Mouse (Mus musculus) hindbrain, embryonic 12.5 days (tissue): Measurements from ENCODE around the gene Zbtb20. TPM values are rescaled to one million over a fixed set of nuclear protein-coding genes. Genes with fewer than 3 reads are reported as not detected.

Source experiments
- ATAC-seq: fragments of 200-750 bp; cut with Nextera tagmentation; 2 replicates; pipeline ENCODE4 v1.8.0; 2017; ENCODE audit warnings: moderate TSS enrichment; ENCODE audit not compliant: low FRiP score
- H3K27ac ChIP-seq: fragments of 300-500 bp; sonication (generic); 2 replicates; pipeline ENCODE4 v1.5.1; 2016; ENCODE audit warnings: mild to moderate bottlenecking
- H3K27me3 ChIP-seq: fragments of 300-500 bp; sonication (generic); 2 replicates; pipeline ENCODE4 v1.6.1; 2016; ENCODE audit warnings: mild to moderate bottlenecking
- H3K36me3 ChIP-seq: fragments of 300-500 bp; sonication (generic); 2 replicates; pipeline ENCODE4 v1.6.1; 2016; ENCODE audit warnings: mild to moderate bottlenecking
- H3K4me1 ChIP-seq: fragments of 300-500 bp; sonication (generic); 2 replicates; pipeline ENCODE4 v1.6.1; 2016
- H3K4me2 ChIP-seq: fragments of 300-500 bp; sonication (generic); replicated peaks from 2 replicates; pipeline ENCODE4 v1.6.1; 2016; ENCODE audit warnings: mild to moderate bottlenecking
- H3K4me3 ChIP-seq: fragments of 300-500 bp; sonication (generic); 2 replicates; pipeline ENCODE4 v1.5.1; 2016; ENCODE audit warnings: mild to moderate bottlenecking
- H3K9ac ChIP-seq: fragments of 300-500 bp; sonication (generic); 2 replicates; pipeline ENCODE4 v1.6.1; 2016; ENCODE audit warnings: mild to moderate bottlenecking, moderate library complexity
- H3K9me3 ChIP-seq: fragments of 300-500 bp; sonication (generic); replicated peaks from 2 replicates; pipeline ENCODE4 v1.6.1; 2016; ENCODE audit warnings: mild to moderate bottlenecking
- WGBS: fragments of 180-500 bp; shearing (Covaris S2); methylation state at CpG from one replicate; pipeline ENCODE4 v1.1.7; 2016; 5-methylcytosine and 5-hydroxymethylcytosine counted together
- polyA plus RNA-seq: library from polyadenylated mRNA; unstranded; fragments of >200 nt; fragmentation: Nextera tagmentation; extraction: Ambion mirVana; gene quantifications from 2 replicates; pipeline ENCODE4 v1.2.1, GENCODE M21; 2016

Gene Zbtb20
- polyA plus RNA-seq, 1 experiment from 2014 or later: 64.6 TPM

DNA sequence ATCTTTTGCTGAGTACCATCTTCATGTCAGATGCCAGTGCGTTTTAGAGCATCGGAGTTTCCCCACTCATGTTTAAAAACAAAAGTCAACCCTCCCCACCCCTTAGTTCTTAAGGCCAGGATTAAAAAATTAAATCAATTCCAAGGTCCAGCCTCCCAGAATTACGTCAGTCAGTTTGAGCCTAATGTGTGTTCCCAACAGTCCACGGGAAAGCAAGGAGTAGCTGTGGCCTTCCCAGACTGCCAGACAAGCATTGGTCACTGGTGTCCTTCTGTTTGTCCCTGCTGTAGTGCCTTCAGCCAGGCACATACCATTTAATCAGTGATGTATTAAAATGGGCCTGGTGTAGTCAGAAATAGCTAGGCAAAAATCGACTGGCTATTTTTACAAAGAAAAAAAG lies 673.1 kb downstream of the Zbtb20 start:
- Histone ChIP-seq H3K4me2 (no peak overlapping the region), H3K27me3 (no peaks in the 10 kb centered on the region), H3K36me3 (no peaks in the 10 kb centered on the region), H3K9me3 (no peaks in the 10 kb centered on the region), H3K4me1 (peaks cover 33% of the 10 kb centered on the region), H3K4me3 (no peak overlapping the region), H3K9ac (no peak overlapping the region), H3K27ac (0 out of 2 replicates have a peak overlapping the region, but pooled peaks have one; percentile 23)
- WGBS: 70% methylated on average over 5 of the region's 5 CpGs
- no peak for ATAC-seq

DNA sequence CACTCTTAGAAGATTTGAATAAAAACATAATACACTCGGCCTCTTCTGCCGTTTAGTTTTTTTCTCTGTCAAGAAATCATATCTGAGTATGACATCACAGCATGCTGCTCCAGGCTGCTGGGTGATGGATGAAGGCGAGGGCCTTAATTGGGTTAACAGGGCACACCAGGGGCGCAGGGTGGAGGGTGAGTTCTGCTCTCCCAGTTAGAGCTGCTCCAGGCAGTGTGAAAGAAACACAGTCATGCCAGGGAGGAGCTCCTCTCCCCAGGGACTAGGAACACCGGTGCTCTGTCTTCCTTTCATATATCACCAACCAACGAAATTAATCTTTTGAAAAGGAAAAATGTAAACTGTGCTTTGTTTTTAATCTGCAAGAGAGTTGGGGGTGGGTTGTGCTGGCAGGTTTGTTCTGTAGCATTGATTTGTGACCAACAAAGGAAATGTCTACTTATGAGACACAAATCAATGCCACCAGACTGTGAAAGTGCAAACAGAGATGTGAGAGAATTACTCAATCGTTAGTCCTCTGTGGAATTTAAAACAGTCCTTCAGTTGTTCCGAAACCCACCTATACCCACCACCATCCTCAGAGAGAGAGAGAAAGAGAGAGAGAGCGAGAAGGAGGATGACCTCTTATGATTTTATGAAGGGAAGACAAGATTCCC lies 673.9 kb downstream of the Zbtb20 start:
- H3K27ac ChIP-seq: peak overlapping the region; percentile 53

DNA sequence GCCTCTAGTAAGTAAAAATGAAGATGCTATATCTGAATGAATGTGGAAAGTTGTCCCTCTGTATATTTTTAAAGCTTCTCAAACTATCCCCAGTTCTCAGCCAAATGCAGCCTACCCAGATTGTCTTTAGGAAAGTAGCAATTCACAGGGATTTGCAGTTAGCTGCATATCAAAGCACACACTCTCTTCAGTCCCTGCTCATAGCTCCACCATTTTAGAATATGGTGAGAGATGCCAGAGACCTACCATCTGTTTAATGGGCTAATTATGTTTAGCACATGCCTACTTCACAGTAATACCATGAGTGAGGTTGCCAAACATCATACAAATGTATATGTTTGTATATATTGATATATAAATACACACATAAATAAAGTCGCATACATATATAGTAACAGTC lies 676.8 kb downstream of the Zbtb20 start:
- H3K4me3 ChIP-seq: no peak overlapping the region
- H3K9ac ChIP-seq: no peak overlapping the region
- no peaks in the 10 kb centered on the region for H3K27me3 ChIP-seq
- H3K4me2 ChIP-seq: no peak overlapping the region
- ATAC-seq: no peak
- H3K4me1 ChIP-seq: peaks cover 24% of the 10 kb centered on the region
- no peaks in the 10 kb centered on the region for H3K36me3 ChIP-seq
- H3K27ac ChIP-seq: no peak overlapping the region
- no peaks in the 10 kb centered on the region for H3K9me3 ChIP-seq
- 92% methylated on average over 1 of the region's 1 CpGs for WGBS

More for the DNA sequence above, 673.9 kb downstream of the Zbtb20 start:
- WGBS: 49% methylated on average over 9 of the region's 9 CpGs
- no peaks in the 10 kb centered on the region for H3K9me3 ChIP-seq
- peaks cover 33% of the 10 kb centered on the region for H3K4me1 ChIP-seq
- no peaks in the 10 kb centered on the region for H3K27me3 ChIP-seq
- H3K9ac ChIP-seq: no peak overlapping the region
- no peak overlapping the region for H3K4me2 ChIP-seq
- H3K4me3 ChIP-seq: no peak overlapping the region
- H3K36me3 ChIP-seq: no peaks in the 10 kb centered on the region
- ATAC-seq: peak; percentile 77; the same call in 1 of the 2 replicates

- H3K36me3 ChIP-seq: no peaks in the 10 kb centered on the region
- H3K4me1 ChIP-seq: peaks cover 5% of the 10 kb centered on the region; the same call in 1 of the 2 replicates
- 0 out of 2 replicates have a peak, but pooled peaks have one; percentile 26 for ATAC-seq
- no peaks in the 10 kb centered on the region for H3K9me3 ChIP-seq
- 46% methylated on average over 5 of the region's 5 CpGs for WGBS
- no peaks in the 10 kb centered on the region for H3K27me3 ChIP-seq
- no peak overlapping the region for H3K4me3 ChIP-seq
- no peak overlapping the region for H3K9ac ChIP-seq
- peak overlapping the region; percentile 62 for H3K27ac ChIP-seq
- no peak overlapping the region for H3K4me2 ChIP-seq
Observed at GRCm38 (mm10) chr16:43557385-43557784, 681.7 kb downstream of the Zbtb20 start.

DNA sequence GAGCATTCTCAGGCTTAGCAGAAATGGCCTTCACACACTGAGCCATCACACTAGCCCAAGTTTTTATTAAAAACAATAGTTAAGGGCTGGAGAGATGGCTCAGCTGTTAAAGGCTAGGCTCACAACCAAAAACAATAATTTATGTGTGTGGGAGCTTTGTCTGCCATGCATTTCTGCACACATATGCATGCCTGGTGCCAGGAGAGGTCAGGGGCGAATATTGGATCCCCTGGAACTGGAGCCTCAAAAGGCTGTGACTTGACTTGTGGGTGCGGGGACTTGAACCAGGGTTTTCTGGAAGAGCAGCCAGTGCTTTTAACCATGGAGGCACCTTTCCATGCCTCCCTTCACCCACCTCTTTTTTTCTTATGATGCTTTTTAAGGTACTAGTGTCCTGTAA lies 685.6 kb downstream of the Zbtb20 start:
- Histone ChIP-seq H3K27me3 (no peaks in the 10 kb centered on the region), H3K4me2 (no peak overlapping the region), H3K4me3 (no peak overlapping the region), H3K9ac (no peak overlapping the region), H3K9me3 (no peaks in the 10 kb centered on the region), H3K36me3 (no peaks in the 10 kb centered on the region), H3K4me1 (peaks cover 5% of the 10 kb centered on the region; the same call in 1 of the 2 replicates), H3K27ac (no peak overlapping the region)
- WGBS: 93% methylated on average over 2 of the region's 2 CpGs
- no peak for ATAC-seq

DNA sequence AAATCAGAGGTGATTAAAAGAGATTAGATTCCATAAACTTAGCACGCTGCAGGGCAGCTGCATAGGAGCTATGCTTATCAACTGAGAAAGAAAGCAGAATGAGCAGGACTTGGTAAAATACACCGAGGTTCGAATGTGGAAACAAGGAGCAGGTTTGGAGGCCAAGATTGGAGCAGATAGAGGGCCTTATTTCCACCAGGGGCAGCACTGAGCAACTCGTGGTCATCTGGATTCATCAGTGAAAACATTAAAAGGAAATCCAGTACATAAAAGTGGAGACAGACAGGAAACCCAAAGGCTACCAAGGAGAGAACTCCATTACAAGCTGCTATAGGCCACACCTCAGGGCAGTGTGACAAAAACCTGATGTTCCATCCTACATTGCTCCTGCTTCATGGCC lies 686.3 kb downstream of the Zbtb20 start:
- H3K4me3 ChIP-seq: no peak overlapping the region
- ATAC-seq: no peak
- no peaks in the 10 kb centered on the region for H3K36me3 ChIP-seq
- 87% methylated on average over 4 of the region's 4 CpGs for WGBS
- peaks cover 5% of the 10 kb centered on the region; the same call in 1 of the 2 replicates for H3K4me1 ChIP-seq
- H3K4me2 ChIP-seq: no peak overlapping the region
- H3K27ac ChIP-seq: no peak overlapping the region
- H3K9me3 ChIP-seq: no peaks in the 10 kb centered on the region
- no peaks in the 10 kb centered on the region for H3K27me3 ChIP-seq
- no peak overlapping the region for H3K9ac ChIP-seq

- H3K4me3 ChIP-seq: no peak overlapping the region
- 83% methylated on average over 4 of the region's 4 CpGs for WGBS
- no peaks in the 10 kb centered on the region for H3K27me3 ChIP-seq
Observed at GRCm38 (mm10) chr16:43565872-43566271, 690.2 kb downstream of the Zbtb20 start.

GRCm38 (mm10) chr16:43566511-43566910 lies 690.8 kb downstream of the Zbtb20 start:
- Histone ChIP-seq H3K27ac (no peak overlapping the region), H3K36me3 (peaks cover 4% of the 10 kb centered on the region; the same call in 1 of the 2 replicates)
- ATAC-seq: no peak

More at GRCm38 (mm10) chr16:43565872-43566271, 690.2 kb downstream of the Zbtb20 start:
- Histone ChIP-seq H3K9me3 (no peaks in the 10 kb centered on the region), H3K27ac (no peak overlapping the region), H3K4me2 (no peak overlapping the region), H3K9ac (no peak overlapping the region), H3K4me1 (no peaks in the 10 kb centered on the region), H3K36me3 (no peaks in the 10 kb centered on the region)
- no peak for ATAC-seq

DNA sequence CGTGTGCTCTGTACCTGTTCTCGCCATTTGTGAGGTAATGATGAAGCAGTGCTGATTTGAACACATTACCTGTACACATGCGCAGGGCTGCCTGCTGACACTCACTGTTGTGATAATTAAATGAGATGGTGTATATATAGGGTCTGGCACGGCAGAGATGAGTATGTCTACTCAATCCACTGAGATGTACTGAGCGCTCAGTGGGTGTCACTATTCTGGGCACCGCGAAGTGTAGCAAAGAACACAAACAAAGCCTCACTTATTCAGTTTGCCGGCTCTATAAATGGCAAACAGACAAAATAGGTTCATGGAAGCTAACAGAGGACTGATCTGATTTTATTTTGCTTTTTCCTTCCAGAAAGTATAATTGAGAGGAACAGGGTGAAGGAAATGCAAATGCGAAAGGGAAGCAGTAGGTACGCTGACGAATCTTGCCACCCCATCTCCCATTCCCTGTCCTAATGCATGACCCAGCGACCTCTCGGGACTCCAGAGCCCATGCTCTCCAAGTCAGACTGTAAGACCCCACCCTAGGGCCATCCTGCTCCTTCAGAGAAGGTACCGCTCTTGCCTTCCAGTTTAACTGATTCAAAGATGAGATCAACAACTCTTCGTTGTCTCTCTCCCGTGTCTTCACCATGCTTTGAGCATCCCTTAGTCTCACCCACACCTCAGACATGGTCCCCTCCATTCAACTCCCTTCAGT lies 695.8 kb downstream of the Zbtb20 start:
- Histone ChIP-seq H3K4me3 (no peak overlapping the region), H3K9me3 (no peaks in the 10 kb centered on the region), H3K36me3 (peaks cover 4% of the 10 kb centered on the region; the same call in 1 of the 2 replicates), H3K27me3 (no peaks in the 10 kb centered on the region), H3K4me2 (no peak overlapping the region), H3K4me1 (peaks cover 32% of the 10 kb centered on the region), H3K9ac (no peak overlapping the region), H3K27ac (no peak overlapping the region)
- ATAC-seq: no peak
- WGBS: 90% methylated on average over 16 of the region's 16 CpGs

More at GRCm38 (mm10) chr16:43566511-43566910, 690.8 kb downstream of the Zbtb20 start:
- no peaks in the 10 kb centered on the region for H3K27me3 ChIP-seq
- WGBS: 78% methylated on average over 1 of the region's 1 CpGs
- H3K4me2 ChIP-seq: no peak overlapping the region
- no peak overlapping the region for H3K9ac ChIP-seq
- no peaks in the 10 kb centered on the region for H3K9me3 ChIP-seq
- H3K4me3 ChIP-seq: no peak overlapping the region
- H3K4me1 ChIP-seq: no peaks in the 10 kb centered on the region

GRCm38 (mm10) chr16:43572171-43572570 lies 696.5 kb downstream of the Zbtb20 start:
- no peak for ATAC-seq
- Histone ChIP-seq H3K4me2 (no peak overlapping the region), H3K27ac (no peak overlapping the region), H3K27me3 (no peaks in the 10 kb centered on the region), H3K36me3 (peaks cover 4% of the 10 kb centered on the region; the same call in 1 of the 2 replicates), H3K9ac (no peak overlapping the region), H3K4me3 (no peak overlapping the region), H3K4me1 (peaks cover 37% of the 10 kb centered on the region), H3K9me3 (no peaks in the 10 kb centered on the region)
- WGBS: 79% methylated on average over 5 of the region's 5 CpGs

GRCm38 (mm10) chr16:43572766-43573165 lies 697.1 kb downstream of the Zbtb20 start:
- no peak overlapping the region for H3K4me3 ChIP-seq
- H3K27me3 ChIP-seq: no peaks in the 10 kb centered on the region
- H3K27ac ChIP-seq: peak overlapping the region; percentile 65; the same call in 1 of the 2 replicates
- H3K9me3 ChIP-seq: no peaks in the 10 kb centered on the region
- H3K4me1 ChIP-seq: peaks cover 42% of the 10 kb centered on the region
- H3K36me3 ChIP-seq: peaks cover 4% of the 10 kb centered on the region; the same call in 1 of the 2 replicates
- WGBS: 72% methylated on average over 10 of the region's 10 CpGs
- H3K9ac ChIP-seq: no peak overlapping the region
- no peak for ATAC-seq
- no peak overlapping the region for H3K4me2 ChIP-seq

DNA sequence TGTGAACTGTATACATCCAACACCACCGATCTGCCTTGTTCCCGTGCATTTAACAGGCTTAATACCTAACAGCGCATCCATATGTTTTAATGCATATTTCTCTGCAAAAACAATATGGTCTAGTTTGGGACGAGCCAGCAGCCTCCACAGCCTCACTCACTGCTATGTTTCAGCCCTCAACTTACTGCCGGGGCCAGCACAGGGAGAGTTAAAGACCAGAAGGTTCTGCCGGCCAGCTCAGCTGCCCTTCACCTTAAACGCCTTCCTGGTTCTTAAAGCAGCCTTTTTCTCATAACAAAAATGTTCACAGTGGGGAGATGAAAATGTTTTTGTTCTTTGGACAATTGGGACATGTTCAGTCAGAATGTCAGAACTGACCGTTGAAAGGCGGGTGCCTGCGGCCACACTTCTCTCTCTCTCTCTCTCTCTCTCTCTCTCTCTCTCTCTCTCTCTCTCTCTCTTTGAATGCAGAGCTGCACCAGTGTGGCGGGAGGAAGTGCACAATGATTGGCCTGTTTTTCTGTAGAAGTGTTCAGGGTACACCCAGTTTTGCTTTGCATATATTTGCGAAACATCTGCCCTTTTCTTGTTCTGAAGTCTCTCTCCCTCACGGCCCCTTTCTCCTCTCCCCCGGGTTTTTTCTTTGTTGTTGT lies 697.6 kb downstream of the Zbtb20 start:
- H3K4me1 ChIP-seq: peaks cover 43% of the 10 kb centered on the region
- H3K4me3 ChIP-seq: no peak overlapping the region
- H3K4me2 ChIP-seq: no peak overlapping the region
- H3K36me3 ChIP-seq: peaks cover 4% of the 10 kb centered on the region; the same call in 1 of the 2 replicates
- H3K9ac ChIP-seq: no peak overlapping the region
- no peaks in the 10 kb centered on the region for H3K27me3 ChIP-seq
- WGBS: 36% methylated on average over 14 of the region's 14 CpGs
- peak; percentile 51 for ATAC-seq
- peak overlapping the region; percentile 65 for H3K27ac ChIP-seq
- no peaks in the 10 kb centered on the region for H3K9me3 ChIP-seq
